Mouse (Mus musculus) cerebellum, postnatal 36 days (tissue): ENCODE measurements around the gene Cyb561.

ENCODE experiments used
- DNase-seq, 2 experiments: peaks; one replicate each; pipeline ENCODE4 v3.0.0; 2021 to 2022; ENCODE audit warnings: mixed read lengths in 2 of 2

Gene Cyb561

DNA sequence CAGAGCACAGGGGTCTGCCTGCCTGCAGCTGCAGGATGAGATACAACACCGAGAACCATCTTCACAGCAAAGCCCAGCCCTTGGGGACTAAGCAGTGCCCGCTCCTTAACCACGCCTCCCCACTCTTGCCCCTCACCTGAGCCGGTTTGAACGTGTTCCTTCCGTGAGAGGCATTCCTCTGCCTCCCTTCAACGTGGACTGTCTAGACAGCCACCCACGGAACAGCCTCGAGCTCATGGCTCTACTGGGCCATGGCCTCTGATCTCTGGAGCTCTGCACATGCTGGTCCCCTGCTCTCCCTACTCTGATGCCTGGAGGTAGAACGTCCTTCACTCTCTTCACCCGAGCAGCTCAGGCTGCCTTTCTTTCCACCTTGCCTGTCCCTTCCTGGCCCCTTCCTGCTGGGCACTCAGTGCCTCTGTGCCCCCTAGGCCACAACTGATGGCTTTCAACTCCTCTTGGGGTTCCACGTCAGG lies at the start of gene Cyb561:
Gene Cyb561 (minus strand): TSS at position 426 of the 476 bp plus-strand sequence.
- DNase-seq, result no peak

- DNase-seq, result peak in 1 of 2 experiments; percentile 32
These were observed 48.6 kb upstream of the Cyb561 start for GRCm38 (mm10) chr11:106001718-106002117.

DNA sequence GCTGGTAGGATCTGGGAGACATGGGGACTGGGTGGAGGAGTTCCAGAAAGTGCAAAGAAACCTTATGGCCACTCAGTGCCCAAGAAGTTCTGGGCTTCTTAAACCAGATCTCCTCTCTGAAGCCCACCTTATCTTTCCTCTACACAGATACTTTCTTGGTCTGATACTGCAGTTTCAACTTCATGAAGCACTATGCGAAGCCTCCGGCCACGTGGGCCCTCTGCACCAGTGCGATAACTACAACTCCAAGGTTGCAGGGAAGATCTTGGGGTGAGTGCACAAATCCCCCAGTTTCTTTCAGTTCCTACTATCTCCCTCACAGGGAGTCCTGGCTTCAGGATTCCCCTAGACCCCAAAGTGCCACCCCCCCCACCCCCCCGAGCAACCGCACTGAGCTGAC lies 46.9 kb upstream of the Cyb561 start:
- DNase-seq, result no peak

DNA sequence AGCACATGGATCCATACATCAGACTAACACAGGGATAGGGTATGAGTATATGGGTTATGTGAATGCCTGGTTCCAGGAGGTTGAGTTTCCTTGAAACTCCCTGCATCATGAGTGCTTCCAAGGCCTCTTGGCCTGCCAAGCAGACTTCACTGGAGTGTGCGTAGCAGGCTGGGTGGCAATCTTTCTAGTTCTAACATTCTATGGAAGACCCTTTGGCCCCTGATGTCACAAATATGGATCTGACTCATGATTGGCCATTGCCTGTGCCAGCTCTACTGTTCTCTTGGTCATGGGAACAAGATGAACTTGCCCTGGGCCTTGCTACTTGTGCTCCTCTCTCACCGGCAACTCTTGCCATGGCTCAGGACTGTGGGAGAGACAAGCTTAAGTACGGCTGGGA lies 41.2 kb upstream of the Cyb561 start, which contains the start of gene Ace3:
Gene Ace3 (plus strand): TSS at position 301 of the 400 bp plus-strand sequence.
- no peak for DNase-seq

- DNase-seq, result no peak
These were observed 37.1 kb upstream of the Cyb561 start for GRCm38 (mm10) chr11:105990231-105990630.

GRCm38 (mm10) chr11:105989446-105989845 lies 36.3 kb upstream of the Cyb561 start:
- DNase-seq, result no peak

DNA sequence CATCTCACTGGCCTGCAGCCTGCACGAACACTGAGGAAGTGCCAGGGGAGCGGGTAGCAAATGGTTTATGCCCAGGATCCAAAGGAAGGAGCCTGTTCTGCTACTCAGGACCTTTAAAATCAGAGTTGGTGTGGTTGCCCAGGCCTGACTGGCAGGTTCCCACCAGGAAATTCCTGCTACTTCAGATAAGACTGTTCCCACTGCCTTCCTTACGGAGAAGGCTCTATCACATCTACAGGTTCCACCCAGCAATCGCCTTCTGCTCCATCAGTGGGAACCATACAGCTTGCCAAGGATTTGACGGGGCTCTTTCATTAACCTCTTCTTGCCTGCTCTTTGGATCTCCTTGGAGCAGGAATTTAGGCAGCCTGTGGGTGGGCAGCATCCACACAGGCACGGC lies 34.3 kb upstream of the Cyb561 start:
- no peak for DNase-seq

GRCm38 (mm10) chr11:105984452-105984851 lies 31.3 kb upstream of the Cyb561 start:
- DNase-seq, result no peak

DNA sequence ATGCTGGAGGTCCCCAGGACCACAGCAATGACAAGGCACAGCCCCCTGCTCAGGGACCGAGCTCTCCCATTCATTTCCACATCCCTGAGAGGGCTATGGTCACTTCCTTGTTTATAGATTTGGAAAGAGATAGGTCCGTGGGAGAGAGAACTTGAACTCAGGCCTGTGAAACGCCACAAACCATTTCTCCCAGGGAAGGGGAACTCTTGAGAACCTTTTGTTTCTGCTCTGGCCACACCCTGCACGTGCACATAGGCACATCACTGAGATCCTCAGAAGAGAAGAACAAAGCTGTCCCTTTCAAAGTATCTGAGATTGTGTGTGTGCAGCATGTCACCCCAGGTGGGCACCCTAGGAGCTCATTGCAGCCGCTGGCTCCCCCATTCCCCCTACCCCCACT lies 25.5 kb upstream of the Cyb561 start:
- no peak for DNase-seq

- peak; percentile 46 to 51 for DNase-seq
These were observed 25.1 kb upstream of the Cyb561 start for GRCm38 (mm10) chr11:105978232-105978631.

DNA sequence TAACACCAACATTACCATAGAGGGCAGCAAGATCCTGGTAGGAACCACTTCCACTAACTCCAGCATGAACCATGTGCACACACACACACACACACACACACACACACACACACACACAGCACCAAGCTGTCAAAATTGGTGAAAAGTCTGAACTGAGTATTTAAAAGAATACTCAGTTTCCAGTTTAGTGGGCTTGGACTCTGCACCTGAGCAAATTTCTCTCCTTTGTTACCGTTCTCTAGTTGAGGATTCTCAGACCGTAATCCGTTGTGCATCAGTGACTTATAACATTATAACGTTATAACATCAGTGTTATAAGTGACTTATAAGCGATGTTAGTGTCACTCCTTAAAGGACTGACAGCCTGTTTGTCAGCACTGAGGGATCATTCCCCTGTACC lies 22.5 kb upstream of the Cyb561 start:
- no peak for DNase-seq

DNA sequence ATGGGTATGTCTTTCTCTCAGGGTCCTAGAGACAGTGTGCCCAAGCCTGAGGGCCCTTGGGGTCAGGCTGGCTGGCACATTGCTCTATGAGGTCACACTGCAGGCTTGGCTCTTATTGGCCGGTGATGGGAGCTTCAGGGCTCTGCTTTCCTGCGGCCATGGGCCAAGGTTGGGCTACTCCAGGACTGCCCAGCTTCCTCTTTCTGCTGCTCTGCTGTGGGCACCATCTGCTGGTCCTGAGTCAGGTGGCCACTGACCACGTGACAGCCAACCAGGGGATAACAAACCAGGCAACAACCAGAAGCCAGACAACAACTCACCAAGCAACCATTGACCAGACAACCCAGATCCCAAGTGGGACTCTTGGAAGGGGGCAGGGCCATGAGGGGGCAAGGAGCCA lies 21.9 kb upstream of the Cyb561 start:
- peak; percentile 50 to 67 for DNase-seq

DNA sequence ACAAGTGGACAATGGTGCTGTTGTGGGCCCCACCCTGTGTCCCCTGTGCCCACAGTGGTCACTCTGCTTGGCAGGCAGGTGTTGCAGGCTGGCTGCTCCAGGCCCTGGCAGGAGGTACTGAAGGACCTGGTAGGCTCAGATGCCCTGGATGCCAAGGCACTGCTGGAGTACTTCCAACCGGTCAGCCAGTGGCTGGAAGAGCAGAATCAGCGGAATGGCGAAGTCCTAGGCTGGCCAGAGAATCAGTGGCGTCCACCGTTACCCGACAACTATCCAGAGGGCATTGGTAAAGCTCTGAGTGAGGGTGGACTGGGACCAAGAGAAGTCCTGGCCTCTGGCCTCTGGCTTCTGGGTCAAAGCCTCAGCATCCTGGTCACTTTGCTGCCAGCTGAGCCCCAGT lies 21.5 kb upstream of the Cyb561 start:
- peak; percentile 51 to 55 for DNase-seq

- DNase-seq, result no peak
These were observed 16.4 kb upstream of the Cyb561 start for GRCm38 (mm10) chr11:105969516-105969915.

GRCm38 (mm10) chr11:105968948-105969347 lies 15.8 kb upstream of the Cyb561 start:
- DNase-seq, result no peak

DNA sequence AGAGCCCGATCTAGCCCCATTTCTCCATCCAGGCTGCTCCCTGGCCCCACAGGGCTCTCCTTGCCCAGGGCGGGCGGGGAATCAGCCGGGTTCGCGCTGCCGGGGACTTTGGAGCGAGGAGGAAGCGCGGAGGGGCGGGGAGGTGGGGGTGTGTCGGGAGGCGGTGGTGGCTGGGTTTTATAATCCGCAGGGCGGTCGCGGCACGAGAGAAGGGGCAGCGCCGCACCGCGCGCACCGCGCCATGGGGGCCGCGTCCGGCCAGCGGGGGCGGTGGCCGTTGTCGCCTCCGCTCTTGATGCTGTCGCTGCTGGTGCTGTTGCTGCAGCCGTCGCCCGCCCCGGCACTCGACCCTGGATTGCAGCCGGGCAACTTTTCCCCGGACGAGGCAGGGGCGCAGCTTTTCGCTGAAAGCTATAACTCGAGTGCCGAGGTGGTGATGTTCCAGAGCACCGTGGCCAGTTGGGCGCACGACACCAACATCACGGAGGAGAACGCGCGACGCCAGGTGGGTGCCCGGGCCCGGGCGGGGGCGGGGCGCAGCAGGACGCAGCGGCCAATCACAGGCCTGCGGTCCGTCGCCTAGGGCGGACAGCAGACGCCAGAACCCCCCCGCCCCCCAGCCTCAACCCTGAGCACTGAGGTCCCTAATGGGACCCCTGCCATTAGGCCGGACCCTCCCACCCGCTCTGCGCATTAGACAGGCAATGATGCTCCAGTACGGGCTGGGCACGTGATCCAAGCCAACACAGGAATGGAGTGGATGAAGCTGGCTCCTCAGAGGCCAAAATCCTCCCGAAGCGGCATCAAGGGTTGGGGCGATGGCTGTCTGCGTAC lies 14.8 kb upstream of the Cyb561 start, which contains the start of gene Ace:
Gene Ace (plus strand): TSS at position 205 of the 834 bp plus-strand sequence.
- peak; percentile 13 to 37 for DNase-seq

GRCm38 (mm10) chr11:105966288-105966687 lies 13.2 kb upstream of the Cyb561 start:
- DNase-seq, result no peak

- DNase-seq, result no peak
These were observed 11.6 kb upstream of the Cyb561 start for GRCm38 (mm10) chr11:105964691-105965090.

DNA sequence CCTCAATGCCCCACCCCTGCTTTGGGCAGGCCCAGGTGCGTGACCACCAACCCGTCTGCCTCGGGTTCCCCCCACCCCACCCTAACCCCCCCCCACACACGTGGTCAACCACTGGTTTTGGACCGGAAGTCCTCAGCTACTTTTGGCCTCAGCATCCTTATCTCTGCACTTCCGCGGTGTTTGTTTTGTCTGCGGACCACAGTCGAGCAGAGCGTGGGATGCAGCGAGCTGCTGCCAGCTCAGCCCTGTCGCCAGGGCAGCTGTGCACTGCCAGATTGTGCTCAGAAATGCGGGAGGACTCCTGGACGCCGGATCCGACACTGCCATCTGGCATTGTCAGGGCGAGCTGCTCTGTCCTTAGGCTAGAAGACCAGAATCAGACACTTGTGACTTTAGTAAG lies 6.2 kb upstream of the Cyb561 start:
- peak in 1 of 2 experiments; percentile 32 for DNase-seq

- DNase-seq, result no peak
These were observed 5.4 kb upstream of the Cyb561 start for GRCm38 (mm10) chr11:105958566-105958965.

- no peak for DNase-seq
These were observed 4.4 kb upstream of the Cyb561 start for GRCm38 (mm10) chr11:105957501-105957900.

GRCm38 (mm10) chr11:105955815-105956430 lies 2.8 kb upstream of the Cyb561 start:
- no peak for DNase-seq

GRCm38 (mm10) chr11:105953402-105953801 lies 266 bp upstream of the Cyb561 start:
- DNase-seq, result no peak

GRCm38 (mm10) chr11:105952111-105952510 lies 1.0 kb downstream of the Cyb561 start:
- no peak for DNase-seq
